Mouse (Mus musculus): ENCODE results near the gene Vps37c.

- TF ChIP-seq POLR2A (IDR thresholded peaks at IDR 0.05; ENCODE audit: control insufficient read depth, low read depth, low read length) (no peak), CTCF (IDR thresholded peaks at IDR 0.05; ENCODE audit: control insufficient read depth, insufficient read depth, insufficient replicate concordance, low read depth, low read length) (no peak)
These were observed 29.8 kb downstream of the Vps37c start for GRCm38 (mm10) chr19:10718251-10718775.
